ENCODE assay signal across 22 mouse cellular contexts in the genomic region with DNA sequence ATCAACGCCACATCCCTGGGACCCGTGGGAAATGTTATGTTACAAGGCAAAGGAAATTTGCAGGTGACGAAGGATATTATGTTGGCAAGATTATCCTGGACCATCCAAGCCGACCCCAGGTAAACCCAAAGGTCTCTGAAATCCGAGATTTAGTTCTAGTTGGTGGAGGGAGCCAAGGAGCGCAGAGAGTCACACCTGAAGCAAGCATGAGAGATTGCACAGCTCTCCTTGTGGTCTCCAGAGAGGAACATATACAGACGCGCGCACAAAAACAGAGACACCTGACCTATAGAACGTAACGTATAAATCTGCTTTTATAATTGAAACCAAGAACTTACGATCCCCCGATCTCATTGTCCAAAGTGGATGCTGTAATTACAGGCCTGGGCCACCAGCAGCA. TPM values are rescaled to one million over a fixed set of nuclear protein-coding genes. Genes with fewer than 3 reads are reported as not detected.
DNase-seq lines count a peak whose midpoint lies in the region; ATAC-seq and TF ChIP-seq lines count a peak whose summit lies in the region.
"Had no signal": no experiment of that assay in that cellular context is flagged by ENCODE, and none has a peak within 500 bp of the region (broad histone marks: within the 10 kb centered on the region; RNA-seq: fewer than 3 reads in every experiment).

No protein-coding gene starts in this region.

- no peaks in the 10 kb centered on the region for H3K36me3 ChIP-seq in midbrain, embryonic 11.5 days (ENCODE audit: control insufficient read depth, insufficient read depth, low read length)
- H3K36me3 ChIP-seq in midbrain, postnatal 0 days (ENCODE audit: insufficient read depth, low read length), result peaks cover 15% of the 10 kb centered on the region; the same call in 1 of the 2 replicates
- H3K36me3 ChIP-seq: G1E had no signal

- H3K4me3 ChIP-seq in midbrain, embryonic 11.5 days (ENCODE audit: low read depth, low read length), result no peak overlapping the region
- no peak overlapping the region for H3K4me3 ChIP-seq in midbrain, postnatal 0 days (ENCODE audit: low read depth, low read length)

- DNase-seq in heart, adult 11 months, result peak; percentile 76
- DNase-seq in heart, postnatal 14 days, result no peak
- DNase-seq in midbrain, embryonic 11.5 days (ENCODE audit: low spot score, missing footprints), result peak; percentile 69
- no peak for DNase-seq in midbrain, postnatal 0 days (ENCODE audit: low spot score)
- DNase-seq: adrenal gland, adult 2 months; adrenal gland, adult 8-10 months; adrenal gland, postnatal 10 days; adrenal gland, postnatal 14 days; adrenal gland, postnatal 25 days; adrenal gland, postnatal 36 days; B cell, adult 2 months; cerebellum, adult 11 months; cerebellum, adult 11-12 months; cerebellum, adult 18-20 months had no signal

- H3K4me2 ChIP-seq in midbrain, embryonic 11.5 days, result no peak overlapping the region
- H3K4me2 ChIP-seq in midbrain, postnatal 0 days (ENCODE audit: low read depth, low read length, poor library complexity, severe bottlenecking), result no peak overlapping the region

- WGBS in midbrain, embryonic 11.5 days, result 92% methylated on average over 13 of the region's 13 CpGs
- WGBS in midbrain, postnatal 0 days, result 93% methylated on average over 13 of the region's 13 CpGs

- intact Hi-C loops in heart, postnatal 14 days (cut with DNase I), result no loop called here

- no peak for ATAC-seq in midbrain, embryonic 11.5 days (ENCODE audit: low FRiP score)
- no peak for ATAC-seq in midbrain, postnatal 0 days (ENCODE audit: low FRiP score)
- ATAC-seq: activated CD4-positive, CD25-positive, alpha-beta regulatory T cell, adult 4 months; CD4-positive, CD25-positive, alpha-beta regulatory T cell, adult 4 months; Patski had no signal

- no peak overlapping the region for H3K9ac ChIP-seq in midbrain, embryonic 11.5 days (ENCODE audit: low read length)
- no peak overlapping the region for H3K9ac ChIP-seq in midbrain, postnatal 0 days (replicated peaks; ENCODE audit: low read length, poor library complexity, severe bottlenecking)

- TF ChIP-seq CTCF in midbrain, postnatal 0 days (IDR thresholded peaks at IDR 0.05), result no peak

- H3K27me3 ChIP-seq in midbrain, embryonic 11.5 days (ENCODE audit: control insufficient read depth, insufficient read depth, low read length), result no peaks in the 10 kb centered on the region
- no peaks in the 10 kb centered on the region for H3K27me3 ChIP-seq in midbrain, postnatal 0 days (ENCODE audit: insufficient read depth, low read length)
- H3K27me3 ChIP-seq: CH12.LX, Patski had no signal

- H3K27ac ChIP-seq in midbrain, embryonic 11.5 days (ENCODE audit: low read depth, low read length), result no peak overlapping the region
- H3K27ac ChIP-seq in midbrain, postnatal 0 days (ENCODE audit: low read depth, low read length), result no peak overlapping the region

- H3K4me1 ChIP-seq in midbrain, embryonic 11.5 days (ENCODE audit: control insufficient read depth, insufficient read depth, low read length), result no peaks in the 10 kb centered on the region
- H3K4me1 ChIP-seq in midbrain, postnatal 0 days (ENCODE audit: insufficient read depth, low read length), result no peaks in the 10 kb centered on the region

- H3K9me3 ChIP-seq in midbrain, embryonic 11.5 days (ENCODE audit: control insufficient read depth, low read length), result no peaks in the 10 kb centered on the region
- H3K9me3 ChIP-seq in midbrain, postnatal 0 days (ENCODE audit: low read length), result no peaks in the 10 kb centered on the region
- H3K9me3 ChIP-seq: G1E had no signal

RNA-seq across cellular contexts. Expression of a gene that starts 28.2 kb away (rescaled TPM):
- total RNA-seq in heart, postnatal 14 days (2021), result 10 to 100 TPM; 33.5 to 47.3 TPM
- 44.3 and 52.2 TPM in 2 replicates for polyA plus RNA-seq in midbrain, embryonic 11.5 days (2014; fragmentation: Nextera tagmentation; extraction: Ambion mirVana)
- total RNA-seq in midbrain, postnatal 0 days (2014; rRNA removed), result 115 and 131 TPM in 2 replicates
- polyA plus RNA-seq in midbrain, postnatal 0 days (2015; fragmentation: Nextera tagmentation; extraction: Ambion mirVana), result 41.3 and 49.2 TPM in 2 replicates

RNA-seq across cellular contexts. Expression of a gene that starts 32.0 kb away (rescaled TPM):
- 1 to 10 TPM; 5.0 to 6.0 TPM for total RNA-seq in heart, postnatal 14 days (2021)
- 4.0 and 4.6 TPM in 2 replicates for polyA plus RNA-seq in midbrain, embryonic 11.5 days (2014; fragmentation: Nextera tagmentation; extraction: Ambion mirVana)
- 5.5 and 5.6 TPM in 2 replicates for total RNA-seq in midbrain, postnatal 0 days (2014; rRNA removed)
- 3.2 and 3.8 TPM in 2 replicates for polyA plus RNA-seq in midbrain, postnatal 0 days (2015; fragmentation: Nextera tagmentation; extraction: Ambion mirVana)
- total RNA-seq: CH12.LX had no signal
- polyA plus RNA-seq: activated CD4-positive, CD25-positive, alpha-beta regulatory T cell, adult 4 months; CD4-positive, CD25-positive, alpha-beta regulatory T cell, adult 4 months had no signal

RNA-seq across cellular contexts. Expression of a gene that starts 51.4 kb away (rescaled TPM):
- total RNA-seq in heart, postnatal 14 days (2021), result not detected
- polyA plus RNA-seq in midbrain, embryonic 11.5 days (2014; fragmentation: Nextera tagmentation; extraction: Ambion mirVana), result 0.12 TPM in 1 of 2 replicates, not detected in the other
- total RNA-seq in midbrain, postnatal 0 days (2014; rRNA removed), result not detected in 2 replicates
- polyA plus RNA-seq in midbrain, postnatal 0 days (2015; fragmentation: Nextera tagmentation; extraction: Ambion mirVana), result not detected in 2 replicates
- total RNA-seq: adrenal gland, adult 18-20 months; adrenal gland, adult 2 months; adrenal gland, adult 8-10 months; adrenal gland, postnatal 10 days; adrenal gland, postnatal 14 days; adrenal gland, postnatal 25 days; adrenal gland, postnatal 36 days; adrenal gland, postnatal 4 days; CH12.LX had no signal
- polyA plus RNA-seq: activated CD4-positive, CD25-positive, alpha-beta regulatory T cell, adult 4 months; adrenal gland, adult 2 months; brain, embryonic 14.5 days; CD4-positive, CD25-positive, alpha-beta regulatory T cell, adult 4 months; G1E had no signal

Comparison
In these comparisons a context has a peak if more than half of its experiments do, and no peak if none do; other contexts are left out.
1. DNase-seq: peak in heart, adult 11 months (single experiment) and midbrain, embryonic 11.5 days (single experiment); none in heart, postnatal 14 days (0 of 2) and midbrain, postnatal 0 days (single experiment).